Mouse (Mus musculus) layer of hippocampus, adult 18-20 months (tissue): ENCODE measurements around the gene Vmn1r155. TPM values are rescaled to one million over a fixed set of nuclear protein-coding genes. Genes with fewer than 3 reads are reported as not detected.
"Not testable (repeated sequence)": the region's sequence is repeated elsewhere in the genome, so short reads cannot be mapped to it uniquely, and the experiment has no call there.

Source experiments
- DNase-seq, 2 experiments: peaks; one replicate each; pipeline ENCODE4 v3.0.0; 2022; ENCODE audit warnings: low spot score in 2 of 2
- long read RNA-seq: library from polyadenylated mRNA; stranded (forward); transcript quantifications from one replicate; pipeline ENCODE4 v2.0.0, GENCODE M21; 2021
- total RNA-seq, 2 experiments: library from RNA; stranded (reverse); gene quantifications; 2 replicates each; pipeline ENCODE4 v1.2.3; 2021

Vmn1r155 gene
- not detected for total RNA-seq
- long read RNA-seq = 0 reads

- not testable (repeated sequence) for DNase-seq
Measured at GRCm38 (mm10) chr7:22657718-22658117, at the start of gene Vmn1r155. Vmn1r155 (plus strand) TSS chr7:22658018.

GRCm38 (mm10) chr7:22692217-22692616 is 34.4 kb downstream of the Vmn1r155 start, which contains the start of gene Gm8693:
Gm8693 (minus strand) TSS chr7:22692317.
- DNase-seq = not testable (repeated sequence)

Other genes starting within 250 kb of the Vmn1r155 start
- not detected for gene Vmn1r148, start 244.4 kb upstream of the Vmn1r155 start, total RNA-seq
- not detected for gene Vmn1r149, start 219.8 kb upstream of the Vmn1r155 start, total RNA-seq
- not detected for gene Gm10665, start 193.9 kb upstream of the Vmn1r155 start, total RNA-seq
- gene Vmn1r151, start 158.3 kb upstream of the Vmn1r155 start, total RNA-seq = not detected
- gene Vmn1r152, start 135.1 kb upstream of the Vmn1r155 start, total RNA-seq = not detected
- not detected for gene Gm8677, start 123.1 kb upstream of the Vmn1r155 start, total RNA-seq
- gene Gm4201, start 92.7 kb upstream of the Vmn1r155 start, total RNA-seq = not detected
- not detected for gene Gm4565, start 69.9 kb upstream of the Vmn1r155 start, total RNA-seq
- not detected for gene Gm8693, start 34.3 kb downstream of the Vmn1r155 start, total RNA-seq
- not detected for gene Gm4567, start 61.7 kb downstream of the Vmn1r155 start, total RNA-seq
- gene Vmn1r157, start 103.7 kb downstream of the Vmn1r155 start, total RNA-seq = not detected
- gene Vmn1r158, start 132.8 kb downstream of the Vmn1r155 start, total RNA-seq = not detected
- not detected for gene Vmn1r159, start 185.6 kb downstream of the Vmn1r155 start, total RNA-seq
- not detected for gene Vmn1r160, start 213.2 kb downstream of the Vmn1r155 start, total RNA-seq